Mouse (Mus musculus) thymus, adult 2 months (tissue): ENCODE results near the gene Plekha5.

Experiments used
- CTCF ChIP-seq: fragments of 200-500 bp; IDR thresholded peaks from 2 replicates; pipeline ENCODE4 v1.5.1; 2012; ENCODE audit warnings: mild to moderate bottlenecking, control low read depth, low read length, moderate library complexity, borderline replicate concordance; ENCODE audit not compliant: control insufficient read depth, poor library complexity, insufficient read depth; ENCODE audit errors: extremely low read depth
- POLR2A ChIP-seq: fragments of 200-500 bp; IDR thresholded peaks from 2 replicates; pipeline ENCODE4 v1.6.1; 2012; ENCODE audit warnings: mild to moderate bottlenecking, low read length, control low read depth, moderate library complexity; ENCODE audit not compliant: control insufficient read depth, poor library complexity, insufficient read depth; ENCODE audit errors: extremely low read depth

GRCm38 (mm10) chr6:140498958-140499357 lies 75.1 kb downstream of the Plekha5 start:
- no peak for TF ChIP-seq POLR2A
- no peak for TF ChIP-seq CTCF
